Mouse (Mus musculus) hindbrain, embryonic 10.5 days (tissue): ENCODE results near the gene Napa. TPM values are rescaled to one million over a fixed set of nuclear protein-coding genes. Genes with fewer than 3 reads are reported as not detected.

Source experiments
- DNase-seq: peaks from one replicate; pipeline ENCODE4 v3.0.0-alpha.2; 2017; ENCODE audit warnings: low spot score
- H3K27ac ChIP-seq: fragments of 300-500 bp; sonication (generic); 2 replicates; pipeline ENCODE4 v1.5.1; 2016; ENCODE audit warnings: mild to moderate bottlenecking, moderate library complexity
- H3K27me3 ChIP-seq: fragments of 300-500 bp; sonication (generic); 2 replicates; pipeline ENCODE4 v1.6.1; 2016; ENCODE audit warnings: mild to moderate bottlenecking; ENCODE audit not compliant: poor library complexity, insufficient read depth, severe bottlenecking
- H3K36me3 ChIP-seq: fragments of 300-500 bp; sonication (generic); 2 replicates; pipeline ENCODE4 v1.6.1; 2016; ENCODE audit warnings: mild to moderate bottlenecking, moderate library complexity
- H3K4me1 ChIP-seq: fragments of 300-500 bp; sonication (generic); replicated peaks from 2 replicates; pipeline ENCODE4 v1.6.1; 2016; ENCODE audit warnings: mild to moderate bottlenecking
- H3K4me3 ChIP-seq: fragments of 300-500 bp; sonication (generic); 2 replicates; pipeline ENCODE4 v1.5.1; 2016; ENCODE audit warnings: mild to moderate bottlenecking, moderate library complexity
- H3K9me3 ChIP-seq: fragments of 300-500 bp; sonication (generic); 2 replicates; pipeline ENCODE4 v1.6.1; 2016; ENCODE audit warnings: mild to moderate bottlenecking, moderate library complexity
- WGBS: fragments of 180-500 bp; shearing (Covaris S2); methylation state at CpG from one replicate; pipeline ENCODE4 v1.1.7; 2016; 5-methylcytosine and 5-hydroxymethylcytosine counted together
- polyA plus RNA-seq: library from polyadenylated mRNA; unstranded; fragments of >200 nt; fragmentation: Nextera tagmentation; extraction: Ambion mirVana; gene quantifications from 2 replicates; pipeline ENCODE4 v1.2.1, GENCODE M21; 2016

Gene Napa
- polyA plus RNA-seq, 1 experiment from 2014 or later = 221 TPM

DNA sequence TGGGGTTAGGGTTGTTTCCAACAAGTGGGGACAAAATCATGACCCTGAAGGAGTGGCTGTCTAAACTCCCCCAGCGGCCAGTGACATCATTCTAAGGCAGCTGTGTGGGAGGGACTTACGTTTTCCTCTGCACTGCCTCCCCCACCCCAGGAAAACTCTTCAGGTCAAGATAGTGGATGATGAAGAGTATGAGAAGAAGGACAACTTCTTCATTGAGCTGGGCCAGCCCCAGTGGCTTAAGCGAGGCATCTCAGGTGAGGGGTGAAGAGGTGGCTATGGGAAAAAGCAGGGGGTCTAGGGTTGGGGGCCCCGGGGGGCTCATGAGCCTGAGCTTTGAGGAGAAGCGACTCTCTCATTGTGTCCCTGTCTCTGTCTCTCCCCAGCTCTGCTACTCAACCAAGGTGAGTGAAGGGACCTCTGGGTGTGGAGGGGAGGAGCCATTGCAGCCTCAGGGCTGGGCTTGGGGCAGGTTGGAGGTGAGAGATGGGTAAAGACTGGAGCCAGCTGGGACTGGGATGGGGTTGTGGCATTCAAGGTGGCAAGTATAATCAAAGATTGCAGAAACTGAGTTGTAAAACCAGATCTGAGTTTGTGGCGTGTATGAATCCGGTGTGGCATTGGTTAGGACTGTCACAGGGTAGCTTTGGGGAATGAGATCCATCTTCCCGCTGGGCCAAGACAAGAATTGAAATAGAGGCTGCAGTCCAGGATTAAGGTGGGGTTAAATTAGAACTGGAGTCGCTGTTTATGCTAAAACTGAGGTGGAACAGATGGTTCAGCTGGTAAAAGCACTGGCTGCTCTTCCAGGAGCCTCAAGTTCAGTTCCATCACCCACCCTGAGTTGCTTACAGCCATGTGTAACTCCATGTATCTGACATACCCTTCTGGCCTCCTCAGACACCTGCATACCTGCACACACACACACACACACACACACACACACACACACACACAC, 52.2 kb downstream of the Napa start:
- Histone ChIP-seq H3K4me3 (no peak overlapping the region), H3K9me3 (no peaks in the 10 kb centered on the region), H3K36me3 (no peaks in the 10 kb centered on the region), H3K4me1 (0 out of 2 replicates have a peak, but pooled peaks cover 7% of the 10 kb centered on the region), H3K27me3 (peaks cover 14% of the 10 kb centered on the region), H3K27ac (no peak overlapping the region)
- WGBS = 74% methylated on average over 9 of the region's 9 CpGs
- no peak for DNase-seq

DNA sequence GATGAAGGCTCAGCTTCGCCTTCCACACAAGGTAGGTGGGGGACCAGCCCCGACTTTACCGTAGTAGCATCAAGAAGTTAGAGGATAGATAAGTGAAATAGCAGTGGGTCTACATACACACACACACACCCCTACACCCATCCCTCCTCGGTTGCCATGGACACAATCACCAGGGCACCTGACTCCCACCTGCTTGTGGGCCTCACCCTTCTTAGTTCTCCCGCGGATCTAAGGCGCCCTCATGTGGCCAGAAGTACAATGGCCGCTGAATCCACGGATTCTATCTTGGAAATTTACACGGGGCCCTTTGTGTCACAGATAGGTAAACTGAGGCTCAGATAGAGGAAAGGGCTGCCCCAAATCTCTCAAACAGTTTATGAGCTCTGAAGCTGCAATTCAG, 55.3 kb downstream of the Napa start:
- DNase-seq = peak; percentile 60
- Histone ChIP-seq H3K27ac (no peak overlapping the region), H3K4me1 (peaks cover 1% of the 10 kb centered on the region), H3K27me3 (peaks cover 18% of the 10 kb centered on the region), H3K36me3 (0 out of 2 replicates have a peak, but pooled peaks cover 5% of the 10 kb centered on the region), H3K4me3 (no peak overlapping the region), H3K9me3 (no peaks in the 10 kb centered on the region)
- 19% methylated on average over 10 of the region's 10 CpGs for WGBS

DNA sequence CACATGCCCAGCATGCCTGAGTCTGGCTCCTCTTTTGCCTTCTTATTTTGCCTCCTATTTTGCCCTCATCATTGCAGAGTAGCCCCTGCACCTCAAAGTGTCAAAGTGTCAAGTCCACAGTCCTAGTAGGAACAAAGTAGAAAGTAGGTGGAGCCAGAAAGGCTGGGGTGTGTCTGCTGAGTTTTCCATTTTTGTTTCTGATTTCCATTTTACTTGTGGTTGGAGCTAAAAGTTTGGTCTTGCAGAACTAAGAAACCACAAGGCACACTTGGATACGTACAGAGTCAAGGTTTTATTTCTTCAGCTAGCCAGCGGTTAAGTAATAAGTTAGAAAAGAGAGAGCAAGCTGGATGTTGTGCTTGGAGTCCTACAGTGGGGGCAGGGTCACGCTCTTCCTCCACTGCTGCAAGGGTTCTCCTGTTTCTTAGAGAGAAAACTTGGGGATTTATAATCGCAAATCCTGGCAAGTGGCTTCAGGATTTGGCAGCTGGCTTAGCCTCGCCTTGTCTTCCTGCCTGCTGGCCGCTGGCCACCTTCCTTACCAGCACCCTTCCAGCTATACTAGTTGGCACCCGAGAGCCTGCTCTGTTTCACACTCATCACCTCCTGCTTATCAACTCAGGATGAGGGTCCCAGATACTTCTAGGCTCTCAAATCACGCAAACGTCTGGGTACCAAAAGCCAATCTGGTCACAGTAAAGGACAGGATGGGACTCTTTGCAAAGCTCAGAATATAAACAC, 57.0 kb downstream of the Napa start:
- no peak for DNase-seq
- 0 out of 2 replicates have a peak, but pooled peaks cover 5% of the 10 kb centered on the region for H3K36me3 ChIP-seq
- peaks cover 15% of the 10 kb centered on the region for H3K4me1 ChIP-seq
- no peak overlapping the region for H3K4me3 ChIP-seq
- no peaks in the 10 kb centered on the region for H3K9me3 ChIP-seq
- no peak overlapping the region for H3K27ac ChIP-seq
- peaks cover 33% of the 10 kb centered on the region for H3K27me3 ChIP-seq
- 77% methylated on average over 9 of the region's 9 CpGs for WGBS

DNA sequence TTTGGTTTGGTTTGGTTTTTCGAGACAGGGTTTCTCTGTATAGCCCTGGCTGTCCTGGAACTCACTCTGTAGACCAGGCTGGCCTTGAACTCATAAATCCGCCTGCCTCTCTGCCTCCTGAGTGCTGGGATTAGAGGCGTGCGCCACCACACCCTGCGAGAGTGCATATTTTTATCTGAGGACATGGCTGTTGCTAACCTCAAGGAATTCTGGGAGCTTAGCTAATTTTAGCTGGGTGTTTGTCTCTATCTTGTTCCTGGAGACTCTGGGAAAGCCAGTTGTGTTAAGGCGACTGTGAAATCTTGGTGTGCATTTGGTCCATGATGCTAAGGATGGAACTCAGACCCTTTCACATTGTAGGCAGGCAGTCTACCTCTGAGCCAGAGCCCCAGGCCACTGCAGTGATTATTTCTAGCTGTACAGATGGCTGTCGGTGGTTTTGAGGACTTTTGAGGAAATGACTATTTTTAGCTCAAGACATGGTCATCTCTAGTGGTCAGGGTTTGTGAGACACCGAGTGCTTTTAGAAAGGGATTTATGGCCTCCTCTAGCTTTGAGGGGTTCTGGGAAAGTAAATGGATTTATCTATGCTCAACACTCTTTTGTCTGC, 58.0 kb downstream of the Napa start:
- no peaks in the 10 kb centered on the region for H3K9me3 ChIP-seq
- H3K4me1 ChIP-seq = peaks cover 15% of the 10 kb centered on the region
- H3K27ac ChIP-seq = no peak overlapping the region
- H3K36me3 ChIP-seq = 0 out of 2 replicates have a peak, but pooled peaks cover 5% of the 10 kb centered on the region
- H3K4me3 ChIP-seq = no peak overlapping the region
- H3K27me3 ChIP-seq = peaks cover 33% of the 10 kb centered on the region
- WGBS = 84% methylated on average over 8 of the region's 8 CpGs
- no peak for DNase-seq

DNA sequence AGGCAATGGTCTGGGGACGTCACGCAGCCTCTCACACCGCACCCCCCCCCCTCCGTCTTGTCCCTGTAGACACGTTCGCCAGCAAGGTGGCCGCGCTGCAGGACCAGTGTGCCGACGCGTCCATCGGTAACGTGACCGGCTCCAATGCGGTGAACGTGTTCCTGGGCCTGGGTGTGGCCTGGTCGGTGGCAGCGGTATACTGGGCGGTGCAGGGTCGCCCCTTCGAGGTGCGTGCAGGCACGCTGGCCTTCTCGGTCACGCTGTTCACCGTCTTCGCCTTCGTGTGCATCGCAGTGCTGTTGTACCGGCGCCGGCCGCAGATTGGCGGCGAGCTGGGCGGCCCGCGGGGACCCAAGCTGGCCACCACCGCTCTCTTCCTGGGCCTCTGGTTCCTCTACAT, 60.5 kb downstream of the Napa start:
- H3K4me3 ChIP-seq = peak overlapping the region; percentile 38
- 0 out of 2 replicates have a peak, but pooled peaks cover 1% of the 10 kb centered on the region for H3K9me3 ChIP-seq
- H3K4me1 ChIP-seq = peaks cover 15% of the 10 kb centered on the region
- H3K36me3 ChIP-seq = 0 out of 2 replicates have a peak, but pooled peaks cover 5% of the 10 kb centered on the region
- peaks cover 33% of the 10 kb centered on the region for H3K27me3 ChIP-seq
- WGBS = 13% methylated on average over 39 of the region's 39 CpGs
- peak overlapping the region; percentile 42 for H3K27ac ChIP-seq
- peak; percentile 24 for DNase-seq

DNA sequence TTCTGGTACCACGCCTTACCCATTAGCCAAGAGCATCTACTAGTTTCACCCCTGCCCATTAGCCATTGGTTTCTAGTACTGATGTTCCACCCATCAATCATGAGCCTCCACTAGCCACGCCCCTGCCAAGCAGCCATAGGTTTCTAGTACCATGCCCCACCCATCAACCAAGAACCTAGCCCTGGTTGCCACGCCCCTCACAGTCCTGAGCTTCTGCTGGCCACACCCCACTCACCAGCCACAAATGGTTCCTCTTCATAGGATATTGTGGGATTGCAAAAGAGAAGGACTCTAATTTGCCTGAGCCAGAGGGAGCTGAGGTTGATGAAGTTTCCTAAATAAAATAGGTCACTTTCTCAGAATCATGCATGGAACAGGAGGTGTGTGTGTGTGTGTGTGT, 62.4 kb downstream of the Napa start:
- Histone ChIP-seq H3K4me1 (peaks cover 15% of the 10 kb centered on the region), H3K36me3 (0 out of 2 replicates have a peak, but pooled peaks cover 5% of the 10 kb centered on the region), H3K4me3 (no peak overlapping the region), H3K27me3 (peaks cover 33% of the 10 kb centered on the region), H3K9me3 (0 out of 2 replicates have a peak, but pooled peaks cover 4% of the 10 kb centered on the region), H3K27ac (no peak overlapping the region)
- WGBS = 69% methylated on average over 3 of the region's 3 CpGs
- no peak for DNase-seq

DNA sequence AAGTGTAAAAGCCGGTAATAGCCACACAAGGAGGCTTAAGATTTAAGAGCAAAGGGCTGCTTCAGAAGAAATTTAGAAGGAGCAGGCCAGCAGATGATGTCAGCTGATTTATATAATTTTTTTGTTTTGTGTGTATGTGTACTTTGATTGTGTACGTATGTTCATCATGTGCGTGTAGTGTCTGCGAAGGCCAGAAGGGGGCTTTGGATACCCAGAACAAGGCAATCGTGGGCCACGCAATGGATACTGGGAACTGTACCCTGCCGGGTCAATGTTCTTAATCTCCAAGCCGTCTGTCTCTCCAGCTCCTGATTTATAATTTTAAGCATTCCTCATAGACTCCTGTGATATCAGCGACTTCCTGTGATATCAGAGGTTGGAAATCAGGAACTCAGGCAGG, 63.0 kb downstream of the Napa start:
- 0 out of 2 replicates have a peak, but pooled peaks cover 4% of the 10 kb centered on the region for H3K9me3 ChIP-seq
- H3K4me1 ChIP-seq = peaks cover 15% of the 10 kb centered on the region
- WGBS = 92% methylated on average over 9 of the region's 9 CpGs
- no peak overlapping the region for H3K4me3 ChIP-seq
- H3K27me3 ChIP-seq = peaks cover 33% of the 10 kb centered on the region
- DNase-seq = no peak
- H3K36me3 ChIP-seq = 0 out of 2 replicates have a peak, but pooled peaks cover 5% of the 10 kb centered on the region
- no peak overlapping the region for H3K27ac ChIP-seq

DNA sequence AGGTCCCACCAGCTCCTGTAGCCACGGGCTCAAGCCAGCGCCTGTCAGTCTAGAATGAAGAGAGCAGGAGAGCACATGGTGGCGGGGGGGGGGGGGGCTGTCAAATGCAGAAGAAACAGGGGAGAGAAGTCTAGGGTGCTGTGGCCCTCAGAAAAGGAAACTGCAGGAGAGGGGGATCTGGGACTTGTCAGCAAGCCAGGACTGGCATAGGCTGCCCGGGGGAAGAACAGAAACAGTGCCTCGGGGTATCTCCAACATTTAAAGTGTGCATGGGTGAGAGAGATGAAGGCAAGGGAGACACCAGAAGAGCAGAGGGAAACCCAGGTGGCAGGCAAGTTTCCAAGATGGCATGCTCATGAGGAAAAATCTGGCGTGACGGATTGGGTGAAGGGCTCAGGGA, 63.8 kb downstream of the Napa start:
- no peak overlapping the region for H3K27ac ChIP-seq
- H3K9me3 ChIP-seq = 0 out of 2 replicates have a peak, but pooled peaks cover 4% of the 10 kb centered on the region
- H3K4me3 ChIP-seq = no peak overlapping the region
- peaks cover 15% of the 10 kb centered on the region for H3K4me1 ChIP-seq
- DNase-seq = no peak
- 84% methylated on average over 7 of the region's 7 CpGs for WGBS
- H3K36me3 ChIP-seq = 0 out of 2 replicates have a peak, but pooled peaks cover 3% of the 10 kb centered on the region
- H3K27me3 ChIP-seq = peaks cover 31% of the 10 kb centered on the region

Other genes starting within 250 kb of the Napa start
- not detected in 2 replicates for gene Crx, start 218.5 kb upstream of the Napa start, polyA plus RNA-seq
- not detected in 2 replicates for gene Crxos, start 215.8 kb upstream of the Napa start, polyA plus RNA-seq
- 902 and 1,086 TPM in 2 replicates for gene Selenow, start 176.1 kb upstream of the Napa start, polyA plus RNA-seq
- gene Nop53, start 152.4 kb upstream of the Napa start, polyA plus RNA-seq = 170 and 182 TPM in 2 replicates
- 12.1 and 12.5 TPM in 2 replicates for gene Ehd2, start 130.9 kb upstream of the Napa start, polyA plus RNA-seq
- 7.7 and 10.7 TPM in 2 replicates for gene Bicra, start 50.5 kb upstream of the Napa start, polyA plus RNA-seq
- 0.04 TPM in 1 of 2 replicates, not detected in the other for gene Zfp541, start 36.6 kb upstream of the Napa start, polyA plus RNA-seq
- 27.0 and 30.5 TPM in 2 replicates for gene Kptn, start 21.4 kb downstream of the Napa start, polyA plus RNA-seq
- 0.26 and 0.42 TPM in 2 replicates for gene Slc8a2, start 31.4 kb downstream of the Napa start, polyA plus RNA-seq
- gene Meis3, start 76.6 kb downstream of the Napa start, polyA plus RNA-seq = 117 and 173 TPM in 2 replicates
- 22.0 and 22.3 TPM in 2 replicates for gene Dhx34, start 123.6 kb downstream of the Napa start, polyA plus RNA-seq
- 0.05 TPM in 1 of 2 replicates, not detected in the other for gene C5ar2, start 145.7 kb downstream of the Napa start, polyA plus RNA-seq
- gene C5ar1, start 161.1 kb downstream of the Napa start, polyA plus RNA-seq = 0.96 and 0.97 TPM in 2 replicates
- 7.7 and 13.0 TPM in 2 replicates for gene Inafm1, start 175.2 kb downstream of the Napa start, polyA plus RNA-seq
- gene Ccdc9, start 188.3 kb downstream of the Napa start, polyA plus RNA-seq = 32.2 and 37.4 TPM in 2 replicates
- 17.6 and 19.1 TPM in 2 replicates for gene Bbc3, start 209.9 kb downstream of the Napa start, polyA plus RNA-seq